Mouse (Mus musculus): ENCODE results near the gene Rtkn2. TPM values are rescaled to one million over a fixed set of nuclear protein-coding genes. Genes with fewer than 3 reads are reported as not detected.

The Rtkn2 gene
- polyA plus RNA-seq, 1 experiment from 2014 or later = 3.3 TPM

DNA sequence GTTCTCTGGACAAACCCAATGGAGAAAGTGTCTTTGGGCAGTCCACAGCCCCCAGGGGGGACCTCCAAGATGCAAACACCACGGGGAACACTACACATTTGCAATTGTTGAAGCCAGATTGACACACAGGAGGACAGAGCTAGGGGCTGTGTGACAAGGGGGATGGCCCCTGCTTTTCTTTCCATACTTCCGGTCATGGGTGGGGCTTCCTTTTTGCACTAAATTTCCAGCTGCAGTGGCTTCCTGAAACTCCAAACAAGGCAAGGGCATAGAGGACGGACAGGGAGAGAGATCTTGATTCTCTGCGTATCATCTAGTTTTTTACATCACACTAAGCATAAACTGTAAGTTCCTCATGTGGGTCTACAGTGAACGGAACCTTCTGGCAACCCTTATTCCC is 88.6 kb downstream of the Rtkn2 start:
- Histone ChIP-seq H3K36me3 (no peaks in the 10 kb centered on the region), H3K4me1 (replicated peaks) (peaks cover 15% of the 10 kb centered on the region), H3K4me3 (no peak overlapping the region), H3K9me3 (no peaks in the 10 kb centered on the region), H3K27ac (replicated peaks) (no peak overlapping the region), H3K27me3 (no peaks in the 10 kb centered on the region), H3K4me2 (no peak overlapping the region), H3K9ac (no peak overlapping the region)
- WGBS = 79% methylated on average over 5 of the region's 5 CpGs
- ATAC-seq (ENCODE audit: low read depth) = no peak

- Histone ChIP-seq H3K36me3 (no peaks in the 10 kb centered on the region), H3K27ac (replicated peaks) (no peak overlapping the region), H3K9ac (no peak overlapping the region), H3K4me2 (no peak overlapping the region), H3K4me3 (no peak overlapping the region), H3K4me1 (replicated peaks) (peaks cover 15% of the 10 kb centered on the region), H3K27me3 (no peaks in the 10 kb centered on the region), H3K9me3 (no peaks in the 10 kb centered on the region)
- WGBS = 85% methylated on average over 8 of the region's 8 CpGs
- no peak for ATAC-seq (ENCODE audit: low read depth)
Observed at GRCm38 (mm10) chr10:68068426-68068825, 89.1 kb downstream of the Rtkn2 start.

DNA sequence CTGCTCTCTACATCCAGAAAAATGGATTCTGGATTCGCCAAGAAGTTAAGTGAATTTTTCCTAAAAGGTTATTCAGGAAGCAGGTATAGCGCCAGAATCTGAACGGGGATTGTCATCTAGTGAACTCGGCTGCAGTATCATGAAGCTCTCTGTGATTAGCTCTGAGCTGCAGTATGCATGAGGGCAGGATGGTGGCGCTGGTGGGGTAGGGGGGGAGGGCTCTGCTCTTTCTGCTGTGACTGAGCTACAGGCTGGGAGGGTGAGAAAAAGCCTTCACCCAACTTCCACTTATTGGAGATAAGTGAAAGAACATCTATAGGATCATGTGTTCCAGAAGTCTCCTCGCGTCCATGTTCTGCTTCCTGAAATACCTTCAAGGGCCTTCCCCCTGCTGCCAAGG is 91.7 kb downstream of the Rtkn2 start:
- Histone ChIP-seq H3K9ac (no peak overlapping the region), H3K27ac (replicated peaks) (no peak overlapping the region), H3K4me2 (no peak overlapping the region), H3K4me3 (no peak overlapping the region), H3K27me3 (no peaks in the 10 kb centered on the region), H3K36me3 (no peaks in the 10 kb centered on the region), H3K4me1 (replicated peaks) (no peaks in the 10 kb centered on the region), H3K9me3 (no peaks in the 10 kb centered on the region)
- ATAC-seq (ENCODE audit: low read depth) = no peak
- 83% methylated on average over 7 of the region's 7 CpGs for WGBS

DNA sequence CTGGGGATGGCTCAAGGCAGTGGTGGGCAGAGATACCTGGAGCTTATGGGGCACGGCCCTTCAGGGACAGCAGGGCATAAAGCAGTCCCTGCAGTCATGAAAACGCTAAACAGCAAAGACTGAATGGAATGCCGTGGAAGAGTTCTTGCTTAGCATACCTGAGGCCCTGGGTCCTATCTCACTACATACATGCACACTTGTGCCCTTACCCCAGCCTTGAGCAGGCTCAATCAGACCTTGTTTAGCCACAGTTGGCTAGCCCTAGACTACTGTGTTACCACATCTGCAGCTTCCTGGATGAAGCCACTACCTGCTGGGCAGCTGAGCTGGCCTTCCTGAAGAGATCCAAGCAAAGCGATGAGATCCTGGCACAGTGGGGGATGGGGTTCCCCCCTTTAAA is 93.3 kb downstream of the Rtkn2 start:
- no peak overlapping the region for H3K27ac ChIP-seq (replicated peaks)
- no peaks in the 10 kb centered on the region for H3K4me1 ChIP-seq (replicated peaks)
- no peak overlapping the region for H3K4me2 ChIP-seq
- H3K9me3 ChIP-seq = no peaks in the 10 kb centered on the region
- no peak for ATAC-seq (ENCODE audit: low read depth)
- H3K9ac ChIP-seq = no peak overlapping the region
- H3K36me3 ChIP-seq = no peaks in the 10 kb centered on the region
- WGBS = 88% methylated on average over 4 of the region's 4 CpGs
- H3K4me3 ChIP-seq = no peak overlapping the region
- H3K27me3 ChIP-seq = no peaks in the 10 kb centered on the region

DNA sequence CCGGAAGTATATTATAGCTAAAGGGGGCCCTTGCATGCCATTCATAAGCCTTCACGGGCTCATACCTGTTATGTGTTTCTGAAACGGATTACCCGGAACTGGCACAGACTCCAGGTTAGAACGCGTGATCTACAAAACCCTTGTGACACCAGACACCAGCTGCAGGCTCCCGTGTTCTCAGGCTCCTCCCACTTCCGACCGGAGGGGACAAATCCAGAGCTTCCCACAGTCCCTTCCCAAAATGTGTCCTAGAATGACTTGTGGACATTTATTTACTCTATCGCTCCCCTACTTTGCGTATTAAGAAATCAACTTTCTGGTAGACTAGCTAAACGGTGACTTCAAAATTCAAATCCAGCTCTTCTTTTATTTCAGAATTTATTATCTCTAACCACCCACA is 94.9 kb downstream of the Rtkn2 start:
- no peaks in the 10 kb centered on the region for H3K9me3 ChIP-seq
- H3K27me3 ChIP-seq = no peaks in the 10 kb centered on the region
- H3K4me3 ChIP-seq = no peak overlapping the region
- no peak overlapping the region for H3K9ac ChIP-seq
- H3K4me1 ChIP-seq (replicated peaks) = no peaks in the 10 kb centered on the region
- 91% methylated on average over 12 of the region's 12 CpGs for WGBS
- no peaks in the 10 kb centered on the region for H3K36me3 ChIP-seq
- ATAC-seq (ENCODE audit: low read depth) = no peak
- no peak overlapping the region for H3K4me2 ChIP-seq
- H3K27ac ChIP-seq (replicated peaks) = no peak overlapping the region

GRCm38 (mm10) chr10:68075181-68075580 is 95.8 kb downstream of the Rtkn2 start:
- no peaks in the 10 kb centered on the region for H3K27me3 ChIP-seq
- no peak overlapping the region for H3K27ac ChIP-seq (replicated peaks)
- no peak overlapping the region for H3K4me3 ChIP-seq
- H3K9ac ChIP-seq = no peak overlapping the region
- H3K4me1 ChIP-seq (replicated peaks) = no peaks in the 10 kb centered on the region
- no peaks in the 10 kb centered on the region for H3K36me3 ChIP-seq
- H3K9me3 ChIP-seq = no peaks in the 10 kb centered on the region
- WGBS = 89% methylated on average over 5 of the region's 5 CpGs
- no peak for ATAC-seq (ENCODE audit: low read depth)
- H3K4me2 ChIP-seq = no peak overlapping the region

DNA sequence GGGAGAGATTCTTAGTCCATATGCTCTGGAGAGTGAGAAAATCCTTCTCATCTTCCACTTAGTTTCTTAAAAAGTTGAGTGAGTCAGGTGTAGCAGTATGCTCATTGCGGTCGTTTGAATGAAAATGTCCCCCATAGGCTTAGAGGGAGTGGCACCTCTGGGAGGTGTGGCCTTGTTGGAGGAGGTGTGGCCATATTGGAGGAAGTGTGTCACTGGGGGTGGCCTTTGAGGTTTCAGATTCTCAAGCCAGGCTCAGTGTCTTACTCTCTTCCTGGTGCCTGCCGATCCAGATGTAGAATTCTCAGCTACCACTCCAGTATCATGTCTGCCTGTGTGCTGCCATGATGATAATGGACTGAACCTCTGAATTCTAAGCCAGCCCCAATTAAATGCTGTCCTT is 99.3 kb downstream of the Rtkn2 start:
- WGBS = 96% methylated on average over 3 of the region's 3 CpGs
- no peak overlapping the region for H3K4me3 ChIP-seq
- H3K4me2 ChIP-seq = no peak overlapping the region
- no peak overlapping the region for H3K9ac ChIP-seq
- H3K9me3 ChIP-seq = no peaks in the 10 kb centered on the region
- H3K27ac ChIP-seq (replicated peaks) = no peak overlapping the region
- no peaks in the 10 kb centered on the region for H3K4me1 ChIP-seq (replicated peaks)
- no peak for ATAC-seq (ENCODE audit: low read depth)
- no peaks in the 10 kb centered on the region for H3K36me3 ChIP-seq
- no peaks in the 10 kb centered on the region for H3K27me3 ChIP-seq

DNA sequence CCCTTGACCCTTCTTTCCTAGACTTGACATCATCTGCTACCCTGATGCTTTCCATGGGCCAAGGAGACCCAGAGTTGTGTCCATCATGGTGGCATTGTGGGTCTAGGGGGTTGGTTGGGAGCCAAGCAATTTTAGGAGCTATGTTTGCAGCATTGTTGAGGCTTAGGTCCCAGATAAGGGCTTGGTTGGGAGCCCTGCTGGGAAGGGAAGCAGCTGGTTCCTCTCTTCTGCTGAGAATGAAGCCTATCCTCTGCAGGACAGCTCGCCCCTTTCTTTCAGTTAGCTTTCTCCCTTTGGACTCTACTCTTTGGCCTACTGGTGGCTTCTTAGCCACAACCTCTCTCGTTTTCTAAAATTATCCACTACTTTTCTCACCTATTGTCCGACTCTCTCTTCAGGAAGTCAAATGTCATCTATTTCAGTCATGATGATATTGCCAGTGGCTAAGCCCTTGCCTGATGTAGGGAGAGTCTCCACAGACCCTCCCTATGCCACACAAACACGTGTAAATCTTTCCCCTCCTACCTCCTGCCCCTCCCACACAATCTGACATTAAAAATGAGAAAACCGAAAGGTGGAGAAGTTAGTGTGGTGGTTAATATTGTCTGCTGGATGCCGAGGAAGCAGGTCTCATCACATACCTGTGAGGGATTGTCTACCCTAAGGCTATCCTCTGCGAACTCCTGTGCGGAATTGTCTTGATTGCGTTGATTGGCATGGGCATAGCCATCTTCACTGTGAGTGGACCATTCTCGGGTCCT is 100.7 kb downstream of the Rtkn2 start:
- no peak overlapping the region for H3K27ac ChIP-seq (replicated peaks)
- H3K4me3 ChIP-seq = no peak overlapping the region
- ATAC-seq (ENCODE audit: low read depth) = no peak
- H3K27me3 ChIP-seq = no peaks in the 10 kb centered on the region
- H3K9ac ChIP-seq = no peak overlapping the region
- no peaks in the 10 kb centered on the region for H3K4me1 ChIP-seq (replicated peaks)
- WGBS = 88% methylated on average over 10 of the region's 10 CpGs
- no peaks in the 10 kb centered on the region for H3K9me3 ChIP-seq
- no peaks in the 10 kb centered on the region for H3K36me3 ChIP-seq
- H3K4me2 ChIP-seq = no peak overlapping the region

GRCm38 (mm10) chr10:68081712-68082111 is 102.3 kb downstream of the Rtkn2 start:
- WGBS = 66% methylated on average over 6 of the region's 6 CpGs
- no peak for ATAC-seq (ENCODE audit: low read depth)
- Histone ChIP-seq H3K9ac (no peak overlapping the region), H3K36me3 (no peaks in the 10 kb centered on the region), H3K4me2 (no peak overlapping the region), H3K4me3 (no peak overlapping the region), H3K4me1 (replicated peaks) (no peaks in the 10 kb centered on the region), H3K9me3 (no peaks in the 10 kb centered on the region), H3K27ac (replicated peaks) (no peak overlapping the region), H3K27me3 (no peaks in the 10 kb centered on the region)

- H3K27me3 ChIP-seq = no peaks in the 10 kb centered on the region
- H3K9ac ChIP-seq = no peak overlapping the region
- no peaks in the 10 kb centered on the region for H3K4me1 ChIP-seq (replicated peaks)
- 77% methylated on average over 4 of the region's 4 CpGs for WGBS
- H3K36me3 ChIP-seq = no peaks in the 10 kb centered on the region
- no peak overlapping the region for H3K4me3 ChIP-seq
- no peak overlapping the region for H3K4me2 ChIP-seq
- no peak for ATAC-seq (ENCODE audit: low read depth)
- H3K9me3 ChIP-seq = no peaks in the 10 kb centered on the region
- no peak overlapping the region for H3K27ac ChIP-seq (replicated peaks)
Observed at GRCm38 (mm10) chr10:68085574-68085973, 106.2 kb downstream of the Rtkn2 start.

DNA sequence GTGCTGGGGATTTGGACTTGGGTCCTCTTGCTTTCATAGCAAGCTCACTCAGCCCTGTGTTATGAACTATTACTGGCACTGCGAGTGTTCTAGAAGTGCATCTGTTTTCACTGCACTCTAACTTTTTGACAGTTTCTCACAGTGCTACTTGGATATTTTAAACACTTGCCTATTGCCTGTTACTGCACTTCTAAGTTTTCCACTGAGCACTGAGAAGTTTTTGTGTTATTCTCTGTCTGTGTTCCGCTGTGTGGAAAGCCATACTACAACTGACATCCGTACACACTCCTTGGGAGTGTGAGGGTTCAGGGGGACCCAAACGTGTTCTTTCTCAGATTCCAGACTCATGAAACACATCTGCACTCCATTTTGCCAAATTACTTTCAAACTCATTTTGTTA is 107.6 kb downstream of the Rtkn2 start:
- no peaks in the 10 kb centered on the region for H3K27me3 ChIP-seq
- ATAC-seq (ENCODE audit: low read depth) = no peak
- no peak overlapping the region for H3K4me2 ChIP-seq
- no peaks in the 10 kb centered on the region for H3K4me1 ChIP-seq (replicated peaks)
- H3K9me3 ChIP-seq = no peaks in the 10 kb centered on the region
- WGBS = 87% methylated on average over 4 of the region's 4 CpGs
- no peak overlapping the region for H3K4me3 ChIP-seq
- no peak overlapping the region for H3K27ac ChIP-seq (replicated peaks)
- no peaks in the 10 kb centered on the region for H3K36me3 ChIP-seq
- no peak overlapping the region for H3K9ac ChIP-seq

GRCm38 (mm10) chr10:68087722-68088121 is 108.4 kb downstream of the Rtkn2 start:
- H3K9ac ChIP-seq = no peak overlapping the region
- H3K4me2 ChIP-seq = no peak overlapping the region
- no peak overlapping the region for H3K27ac ChIP-seq (replicated peaks)
- 82% methylated on average over 3 of the region's 3 CpGs for WGBS
- H3K36me3 ChIP-seq = no peaks in the 10 kb centered on the region
- no peaks in the 10 kb centered on the region for H3K27me3 ChIP-seq
- ATAC-seq (ENCODE audit: low read depth) = no peak
- H3K4me1 ChIP-seq (replicated peaks) = no peaks in the 10 kb centered on the region
- no peaks in the 10 kb centered on the region for H3K9me3 ChIP-seq
- no peak overlapping the region for H3K4me3 ChIP-seq

Measured in neural tube, embryonic 13.5 days (tissue).